Mouse (Mus musculus): ENCODE results near the gene Defa37. TPM values are rescaled to one million over a fixed set of nuclear protein-coding genes. Genes with fewer than 3 reads are reported as not detected.

Gene Defa37
- not detected for total RNA-seq (2023)

DNA sequence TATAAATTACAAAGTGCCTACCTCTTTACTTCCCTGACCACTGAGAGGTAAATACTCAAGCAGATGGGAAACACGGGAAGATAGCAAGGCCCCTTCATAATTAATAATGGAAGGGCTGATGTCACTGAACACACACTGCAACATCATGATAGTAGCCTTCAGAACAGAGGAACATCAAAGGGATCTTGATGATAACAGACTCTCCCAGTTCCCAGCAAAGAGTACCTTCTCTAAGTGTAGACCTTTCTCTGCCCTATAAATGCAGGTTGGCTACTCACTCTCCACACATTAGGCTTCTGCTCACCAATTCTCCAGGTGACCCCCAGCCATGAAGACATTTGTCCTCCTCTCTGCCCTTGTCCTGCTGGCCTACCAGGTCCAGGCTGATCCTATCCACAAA, at the start of gene Defa37:
TSS of gene Defa37 (plus strand) at position 301 of the 400 bp plus-strand sequence.

DNA sequence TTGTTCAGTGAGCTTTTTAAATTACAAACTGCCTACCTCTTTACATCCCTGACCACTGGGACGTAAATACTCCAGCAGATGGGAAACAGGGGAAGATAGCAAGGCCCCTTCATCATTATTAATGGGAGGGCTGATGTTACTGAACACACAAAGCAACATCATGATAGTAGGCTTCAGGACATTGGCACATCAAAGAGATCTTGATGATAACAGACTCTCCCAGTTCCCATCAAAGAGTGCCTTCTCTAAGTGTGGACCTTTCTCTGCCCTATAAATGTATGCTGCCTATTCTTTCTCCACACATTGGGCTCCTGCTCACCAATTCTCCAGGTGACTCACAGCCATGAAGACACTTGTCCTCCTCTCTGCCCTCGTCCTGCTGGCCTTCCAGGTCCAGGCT, 36.5 kb upstream of the Defa37 start, which contains the start of gene Defa32:
TSS of gene Defa32 (plus strand) at position 301 of the 400 bp plus-strand sequence.

DNA sequence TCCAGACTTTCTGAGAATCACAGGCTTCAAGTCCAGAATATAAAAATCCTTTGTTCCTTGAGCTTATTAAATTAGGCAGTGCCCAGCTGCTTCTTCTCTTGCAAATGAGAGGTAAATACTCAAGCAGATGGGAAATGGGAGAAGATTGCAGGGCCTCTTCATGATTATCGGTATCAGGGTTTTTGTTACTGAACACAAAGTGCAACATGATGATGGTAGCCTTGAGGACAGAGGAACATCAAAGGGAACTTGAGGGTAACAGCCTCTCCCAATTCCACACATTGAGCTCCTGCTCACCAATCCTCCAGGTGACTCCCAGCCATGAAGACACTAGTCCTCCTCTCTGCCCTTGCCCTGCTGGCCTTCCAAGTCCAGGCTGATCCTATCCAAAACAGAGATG, 17.5 kb downstream of the Defa37 start, which contains the start of gene Defa28:
TSS of gene Defa28 (plus strand) at position 301 of the 400 bp plus-strand sequence.

DNA sequence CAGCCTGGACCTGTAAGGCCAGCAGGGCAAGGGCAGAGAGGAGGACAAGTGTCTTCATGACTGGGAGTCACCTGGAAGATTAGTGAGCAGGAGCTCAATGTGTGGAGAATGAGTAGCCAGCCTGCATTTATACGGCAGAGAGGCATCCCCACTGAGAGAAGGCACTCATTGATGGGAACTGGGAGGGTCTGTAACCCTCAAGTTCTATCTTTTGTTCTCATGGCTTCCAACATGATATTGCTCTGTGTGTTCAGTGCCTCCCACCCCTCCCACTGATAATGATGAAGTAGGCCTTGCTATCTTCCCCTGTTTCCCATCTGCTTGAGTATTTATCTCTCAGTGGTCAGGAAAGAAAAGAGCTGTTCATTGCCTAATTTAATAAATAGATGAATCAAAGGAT, 29.2 kb downstream of the Defa37 start, which contains the start of gene Gm7861:
TSS of gene Gm7861 (minus strand) at position 101 of the 400 bp plus-strand sequence.

Other genes starting within 250 kb of the Defa37 start
- not detected for gene Defa27, start 249.8 kb upstream of the Defa37 start, total RNA-seq (2023)
- not detected for gene Defa29, start 238.4 kb upstream of the Defa37 start, total RNA-seq (2023)
- gene Defa2, start 186.9 kb upstream of the Defa37 start, total RNA-seq (2023), result not detected
- gene Defa33, start 173.6 kb upstream of the Defa37 start, total RNA-seq (2023), result not detected
- gene Defa36, start 138.0 kb upstream of the Defa37 start, total RNA-seq (2023), result not detected
- gene Gm7849, start 108.8 kb upstream of the Defa37 start, total RNA-seq (2023), result not detected
- gene Defa20, start 56.1 kb upstream of the Defa37 start, total RNA-seq (2023), result not detected
- gene Defa32, start 36.4 kb upstream of the Defa37 start, total RNA-seq (2023), result not detected
- not detected for gene Defa28, start 17.6 kb downstream of the Defa37 start, total RNA-seq (2023)
- gene Gm7861, start 29.1 kb downstream of the Defa37 start, total RNA-seq (2023), result not detected
- gene Defa26, start 52.8 kb downstream of the Defa37 start, total RNA-seq (2023), result not detected
- gene Defa17, start 90.4 kb downstream of the Defa37 start, total RNA-seq (2023), result not detected
- gene Defa34, start 100.4 kb downstream of the Defa37 start, total RNA-seq (2023), result not detected
- gene AY761184, start 138.3 kb downstream of the Defa37 start, total RNA-seq (2023), result not detected
- gene Defa24, start 169.1 kb downstream of the Defa37 start, total RNA-seq (2023), result not detected

Data from neutrophil, adult 83 days (primary cell).